Mouse (Mus musculus): ENCODE measurements around the gene Fam102a.

- TF ChIP-seq CTCF (IDR thresholded peaks at IDR 0.05; ENCODE audit: control insufficient read depth, insufficient read depth, insufficient replicate concordance, low read depth, low read length) = no peak
- no peak for TF ChIP-seq POLR2A (IDR thresholded peaks at IDR 0.05; ENCODE audit: control insufficient read depth, low read depth, low read length)
Observed at GRCm38 (mm10) chr2:32525816-32526215, 9.3 kb upstream of the Fam102a start.

All from testis, adult 2 months (tissue).